In the genomic region with DNA sequence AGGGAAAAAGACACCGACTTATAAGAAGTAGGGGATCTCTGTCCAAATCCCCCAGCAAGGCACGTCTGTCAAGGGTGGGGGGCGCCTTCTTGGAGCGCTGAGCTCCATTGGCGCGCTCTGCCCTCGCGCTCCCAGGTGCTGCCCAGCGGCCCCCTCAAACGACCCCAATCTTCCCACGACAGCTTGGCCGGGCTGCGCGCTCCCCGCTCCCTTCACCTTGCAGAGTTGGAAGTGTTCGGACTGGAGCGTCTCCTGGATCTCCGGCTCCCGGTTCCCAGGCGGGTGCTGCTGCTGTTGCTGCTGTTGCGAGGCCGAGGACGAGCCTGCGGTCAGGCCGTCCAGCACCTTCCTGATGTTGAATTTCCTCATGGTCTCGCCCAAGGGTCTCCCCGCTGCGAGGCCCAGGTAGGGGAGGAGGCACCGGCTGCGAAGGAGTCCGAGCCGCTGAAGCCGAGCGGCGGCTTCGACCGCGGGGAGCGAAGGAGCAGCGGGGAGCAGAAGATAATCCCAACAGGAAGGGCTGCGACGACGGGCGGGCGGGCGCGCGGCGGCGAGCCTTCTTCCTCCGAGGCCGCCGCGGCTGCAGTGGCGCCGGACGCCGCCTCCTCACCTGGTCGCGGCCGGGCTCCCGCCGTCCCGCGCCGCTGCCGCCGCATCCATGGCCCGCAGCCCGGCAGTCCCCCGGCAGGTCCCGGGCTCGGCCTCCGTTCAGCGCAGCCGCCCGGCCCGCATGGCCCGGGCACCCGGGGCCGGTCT, we compare ENCODE assay signal across 8 mouse cellular contexts. TPM values are rescaled to one million over a fixed set of nuclear protein-coding genes. Genes with fewer than 3 reads are reported as not detected.
DNase-seq lines count a peak whose midpoint lies in the region; ATAC-seq and TF ChIP-seq lines count a peak whose summit lies in the region.

No protein-coding gene starts in this region.

- H3K27me3 ChIP-seq in Patski (no peaks in the 10 kb centered on the region), myocyte (ENCODE audit: control insufficient read depth, insufficient read depth, insufficient read length) (no peaks in the 10 kb centered on the region)
- H3K27me3 ChIP-seq in kidney, adult 2 months (replicated peaks; ENCODE audit: control insufficient read depth, insufficient read depth, low read length): no peaks in the 10 kb centered on the region
- no peaks in the 10 kb centered on the region for H3K27me3 ChIP-seq in liver, embryonic 12.5 days (replicated peaks)

- POLR2A ChIA-PET in Patski (lab: Charles Lee): interaction anchor here (0.6 to 0.7 kb wide), 2 partner anchors 80 to 1373 kb away, joined by 3 to 4 read pairs; no protein-coding TSS in a partner anchor

- peaks cover 38% of the 10 kb centered on the region for H3K79me2 ChIP-seq in myocyte (ENCODE audit: control insufficient read depth, insufficient read depth)

- 1% methylated on average over 79 of the region's 81 CpGs for WGBS in kidney, adult 2 months
- under 1% methylated on average over 81 of the region's 81 CpGs for WGBS in liver, embryonic 12.5 days (ENCODE audit: insufficient replicate concordance)

- no peak for TF ChIP-seq CTCF in Patski (IDR thresholded peaks at IDR 0.05)
- TF ChIP-seq CTCF in kidney, adult 2 months (conservative IDR thresholded peaks at IDR 0.05; ENCODE audit: insufficient read depth, insufficient read length, low read depth, low read length): no peak

- ATAC-seq in Patski: peak; percentile 41
- peak; percentile 56 for ATAC-seq in liver, embryonic 12.5 days

- peak overlapping the region; percentile 100 for H3K4me3 ChIP-seq in kidney, adult 2 months (ENCODE audit: insufficient read depth, low read depth, low read length)
- H3K4me3 ChIP-seq in liver, embryonic 12.5 days: peak overlapping the region; percentile 89
- peak overlapping the region; percentile 65 for H3K4me3 ChIP-seq in myocyte

- DNase-seq in A20 (ENCODE audit: low read depth, low spot score): peak; percentile 75
- DNase-seq in Patski (ENCODE audit: low read depth, low spot score): no peak
- DNase-seq in embryo, embryonic 10 days (ENCODE audit: low spot score): peak; percentile 55
- peak; percentile 94 for DNase-seq in heart, adult 11 months
- DNase-seq in kidney, adult 2 months: no peak
- peak; percentile 71 for DNase-seq in testis, postnatal 14 days (ENCODE audit: low spot score)

- H3K9ac ChIP-seq in liver, embryonic 12.5 days: peak overlapping the region; percentile 93

- H3K4me2 ChIP-seq in liver, embryonic 12.5 days: peak overlapping the region; percentile 98
- peak overlapping the region; percentile 86 for H3K4me2 ChIP-seq in myocyte (ENCODE audit: low read depth)

- peaks cover 10% of the 10 kb centered on the region for H3K4me1 ChIP-seq in kidney, adult 2 months (ENCODE audit: control insufficient read depth, insufficient read depth, low read length)
- peaks cover 25% of the 10 kb centered on the region for H3K4me1 ChIP-seq in liver, embryonic 12.5 days

- H3K9me3 ChIP-seq in liver, embryonic 12.5 days (replicated peaks): no peaks in the 10 kb centered on the region

- CTCF ChIA-PET in Patski (lab: Charles Lee): no interaction called here

- H3K27ac ChIP-seq in kidney, adult 2 months (ENCODE audit: insufficient read depth, low read depth, low read length): peak overlapping the region; percentile 92
- H3K27ac ChIP-seq in liver, embryonic 12.5 days: peak overlapping the region; percentile 91

- no peaks in the 10 kb centered on the region for H3K36me3 ChIP-seq in kidney, adult 2 months (ENCODE audit: control insufficient read depth, insufficient read depth, low read length)
- 0 out of 2 replicates have a peak, but pooled peaks cover under 1% of the 10 kb centered on the region for H3K36me3 ChIP-seq in liver, embryonic 12.5 days
- H3K36me3 ChIP-seq in myocyte (ENCODE audit: control insufficient read depth, insufficient read depth): no peaks in the 10 kb centered on the region

- no peak for TF ChIP-seq POLR2A in kidney, adult 2 months (IDR thresholded peaks at IDR 0.05; ENCODE audit: low read depth, low read length)
- no peak for TF ChIP-seq POLR2A in myocyte (IDR thresholded peaks at IDR 0.05; ENCODE audit: insufficient read length, low read depth)

- H3ac ChIP-seq in myocyte (ENCODE audit: control insufficient read depth, insufficient read length): peak overlapping the region; percentile 85

- in situ Hi-C loops in Patski (cut with MboI; ENCODE audit: low pct_unique_long_range_greater_than_20kb): no loop called here

TF ChIP-seq in myocyte, 11 proteins besides CTCF, POLR2A, EP300 and RAD21:
- TF ChIP-seq USF1 (IDR thresholded peaks at IDR 0.05; ENCODE audit: low read depth): no peak
- no peak for TF ChIP-seq MYOG (IDR thresholded peaks at IDR 0.05; ENCODE audit: control insufficient read depth in 1 of 3, insufficient read depth in 1 of 3, insufficient read length in 2 of 3, low read depth in 2 of 3)
- no peak for TF ChIP-seq POLR2AphosphoS2 (IDR thresholded peaks at IDR 0.05; ENCODE audit: insufficient read length, low read depth)
- TF ChIP-seq TCF12 (IDR thresholded peaks at IDR 0.05; ENCODE audit: insufficient read depth, poor library complexity, severe bottlenecking): no peak
- no peak for TF ChIP-seq SRF (IDR thresholded peaks at IDR 0.05; ENCODE audit: control insufficient read depth, insufficient read length, low read depth)
- no peak for TF ChIP-seq REST (IDR thresholded peaks at IDR 0.05; ENCODE audit: insufficient read depth, insufficient read length)
- TF ChIP-seq MYOD1 (IDR thresholded peaks at IDR 0.05; ENCODE audit: control insufficient read depth in 1 of 3, insufficient read length in 2 of 3, low read depth in 2 of 3): no peak
- TF ChIP-seq CEBPB (IDR thresholded peaks at IDR 0.05; ENCODE audit: insufficient read depth, poor library complexity, severe bottlenecking): no peak

RNA-seq across cellular contexts. Expression of a gene that starts 0.4 kb away (rescaled TPM):
- polyA plus RNA-seq in Patski (2021): 13.4 TPM
- 11.1 and 13.7 TPM in 2 replicates for polyA plus RNA-seq in kidney, adult 2 months (2012; rRNA removed)
- 6.3 and 7.2 TPM in 2 replicates for polyA plus RNA-seq in liver, embryonic 12.5 days (2016; fragmentation: Nextera tagmentation; extraction: Ambion mirVana)
- 4.2 TPM for polyA plus RNA-seq in myocyte (2012; fragmentation: generic; extraction: Trizol)

Comparison
In these comparisons a context has a peak if more than half of its experiments do, and no peak if none do; other contexts are left out.
1. DNase-seq: peak in A20 (single experiment), embryo, embryonic 10 days (single experiment), heart, adult 11 months (single experiment) and testis, postnatal 14 days (single experiment); none in Patski (single experiment) and kidney, adult 2 months (single experiment).
2. Peak in every context shown above with its lines, with median percentiles within 50 percentile points of each other: H3K4me3 ChIP-seq.